Mouse (Mus musculus) liver, embryonic 12.5 days (tissue): ENCODE results near the gene Adcy4. TPM values are rescaled to one million over a fixed set of nuclear protein-coding genes. Genes with fewer than 3 reads are reported as not detected.

Experiments
- ATAC-seq: fragments of 200-750 bp; cut with Nextera tagmentation; 2 replicates; pipeline ENCODE4 v1.8.0; 2017; ENCODE audit warnings: moderate number of reproducible peaks, mild to moderate bottlenecking, moderate library complexity
- H3K27ac ChIP-seq: fragments of 300-500 bp; sonication (generic); 2 replicates; pipeline ENCODE4 v1.5.1; 2016; ENCODE audit warnings: mild to moderate bottlenecking
- H3K27me3 ChIP-seq: fragments of 300-500 bp; sonication (generic); replicated peaks from 2 replicates; pipeline ENCODE4 v1.6.1; 2016; ENCODE audit warnings: mild to moderate bottlenecking, moderate library complexity
- H3K36me3 ChIP-seq: fragments of 300-500 bp; sonication (generic); 2 replicates; pipeline ENCODE4 v1.6.1; 2016; ENCODE audit warnings: mild to moderate bottlenecking, moderate library complexity
- H3K4me1 ChIP-seq: fragments of 300-500 bp; sonication (generic); 2 replicates; pipeline ENCODE4 v1.6.1; 2016
- H3K4me2 ChIP-seq: fragments of 300-500 bp; sonication (generic); 2 replicates; pipeline ENCODE4 v1.6.1; 2016; ENCODE audit warnings: mild to moderate bottlenecking, moderate library complexity
- H3K4me3 ChIP-seq: fragments of 300-500 bp; sonication (generic); 2 replicates; pipeline ENCODE4 v1.5.1; 2016; ENCODE audit warnings: mild to moderate bottlenecking, moderate library complexity
- H3K9ac ChIP-seq: fragments of 300-500 bp; sonication (generic); 2 replicates; pipeline ENCODE4 v1.6.1; 2016; ENCODE audit warnings: mild to moderate bottlenecking, moderate library complexity
- H3K9me3 ChIP-seq: fragments of 300-500 bp; sonication (generic); replicated peaks from 2 replicates; pipeline ENCODE4 v1.6.1; 2016; ENCODE audit warnings: mild to moderate bottlenecking, moderate library complexity
- WGBS: fragments of 180-500 bp; shearing (Covaris S2); methylation state at CpG from one replicate; pipeline ENCODE4 v1.1.7; 2016; ENCODE audit not compliant: insufficient replicate concordance; 5-methylcytosine and 5-hydroxymethylcytosine counted together
- polyA plus RNA-seq: library from polyadenylated mRNA; unstranded; fragments of >200 nt; fragmentation: Nextera tagmentation; extraction: Ambion mirVana; gene quantifications from 2 replicates; pipeline ENCODE4 v1.2.1, GENCODE M21; 2016

Gene Adcy4
- 2.9 and 3.6 TPM in 2 replicates for polyA plus RNA-seq

DNA sequence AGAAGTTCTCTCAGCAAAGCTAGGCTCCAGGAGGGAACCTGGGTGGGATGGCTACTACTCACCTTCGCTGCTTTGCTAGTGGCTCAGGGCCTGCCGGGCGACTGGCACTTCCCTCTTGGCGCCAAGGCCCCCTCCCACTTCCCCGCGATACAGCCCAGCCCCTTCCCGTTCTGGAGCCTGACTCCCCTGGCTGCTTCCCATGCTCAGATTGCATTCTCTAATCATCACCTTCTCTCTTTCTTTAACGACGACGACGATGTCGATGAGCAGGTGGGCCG, at the start of gene Adcy4:
TSS of gene Adcy4 (minus strand) at position 138 of the 278 bp plus-strand sequence.
- H3K4me2 ChIP-seq = peak within 1 kb of the TSS; percentile 44
- H3K9ac ChIP-seq = no peak within 1 kb of the TSS
- no peak within 1 kb of the TSS for H3K27ac ChIP-seq
- peaks cover 43% of the 10 kb centered on the region for H3K4me1 ChIP-seq
- peaks cover 8% of the 10 kb centered on the region; the same call in 1 of the 2 replicates for H3K36me3 ChIP-seq
- peak within 1 kb of the TSS; percentile 31 for H3K4me3 ChIP-seq
- no peak for ATAC-seq
- 9% methylated on average over 13 of the region's 13 CpGs for WGBS
- H3K27me3 ChIP-seq = peaks cover 78% of the 10 kb centered on the region
- no peaks in the 10 kb centered on the region for H3K9me3 ChIP-seq

DNA sequence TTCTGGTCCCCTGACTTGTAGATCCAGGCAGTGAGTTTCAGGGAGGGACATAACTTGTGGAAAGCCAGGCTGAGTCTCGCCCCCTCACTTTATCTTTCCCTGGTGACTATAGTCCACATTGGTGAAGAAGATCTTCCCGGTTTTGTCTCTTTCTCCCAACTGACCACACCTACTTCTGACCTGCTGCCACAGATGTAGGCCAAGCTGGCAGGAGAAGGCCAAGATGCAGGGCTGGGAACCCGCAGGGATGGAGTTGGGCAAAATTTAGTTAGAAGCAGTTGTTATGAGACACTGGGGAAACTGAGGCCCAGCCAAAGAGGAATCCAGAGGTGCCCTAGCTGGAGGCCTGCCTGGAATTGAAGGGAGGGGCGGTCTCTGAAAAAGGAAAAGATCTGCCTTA, 49.2 kb upstream of the Adcy4 start:
- peaks cover 9% of the 10 kb centered on the region for H3K4me1 ChIP-seq
- no peak overlapping the region for H3K4me2 ChIP-seq
- no peaks in the 10 kb centered on the region for H3K36me3 ChIP-seq
- H3K4me3 ChIP-seq = no peak overlapping the region
- no peaks in the 10 kb centered on the region for H3K9me3 ChIP-seq
- no peak overlapping the region for H3K27ac ChIP-seq
- ATAC-seq = no peak
- WGBS = 66% methylated on average over 4 of the region's 4 CpGs
- peaks cover 50% of the 10 kb centered on the region for H3K27me3 ChIP-seq
- H3K9ac ChIP-seq = no peak overlapping the region

GRCm38 (mm10) chr14:55830331-55830730, 46.4 kb upstream of the Adcy4 start:
- no peak for ATAC-seq
- Histone ChIP-seq H3K9me3 (no peaks in the 10 kb centered on the region), H3K4me2 (no peak overlapping the region), H3K4me1 (peaks cover 27% of the 10 kb centered on the region), H3K9ac (no peak overlapping the region), H3K27ac (no peak overlapping the region), H3K36me3 (no peaks in the 10 kb centered on the region), H3K27me3 (peaks cover 78% of the 10 kb centered on the region), H3K4me3 (no peak overlapping the region)
- WGBS = 54% methylated on average over 4 of the region's 4 CpGs

DNA sequence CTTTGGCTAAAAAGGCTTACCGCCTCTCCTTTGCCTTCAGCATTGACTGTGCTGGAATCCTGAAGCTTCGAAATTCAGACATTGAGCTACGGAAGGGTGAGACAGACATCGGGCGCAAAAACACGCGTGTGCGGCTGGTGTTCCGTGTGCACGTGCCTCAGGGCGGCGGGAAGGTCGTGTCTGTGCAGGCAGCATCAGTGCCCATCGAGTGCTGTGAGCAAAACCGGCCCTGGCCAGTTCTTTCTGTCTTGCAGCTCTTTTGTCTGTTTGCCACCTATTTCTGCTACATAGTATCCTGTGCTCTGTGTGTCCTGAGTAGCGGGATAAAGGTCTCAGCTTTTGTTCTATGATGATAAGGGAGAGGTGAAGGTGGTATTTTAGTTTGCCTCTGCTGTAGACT, 46.0 kb upstream of the Adcy4 start:
- peaks cover 32% of the 10 kb centered on the region for H3K4me1 ChIP-seq
- peaks cover 83% of the 10 kb centered on the region for H3K27me3 ChIP-seq
- H3K4me2 ChIP-seq = no peak overlapping the region
- H3K9me3 ChIP-seq = no peaks in the 10 kb centered on the region
- H3K27ac ChIP-seq = no peak overlapping the region
- no peak for ATAC-seq
- no peak overlapping the region for H3K4me3 ChIP-seq
- WGBS = 71% methylated on average over 16 of the region's 16 CpGs
- H3K36me3 ChIP-seq = no peaks in the 10 kb centered on the region
- no peak overlapping the region for H3K9ac ChIP-seq

DNA sequence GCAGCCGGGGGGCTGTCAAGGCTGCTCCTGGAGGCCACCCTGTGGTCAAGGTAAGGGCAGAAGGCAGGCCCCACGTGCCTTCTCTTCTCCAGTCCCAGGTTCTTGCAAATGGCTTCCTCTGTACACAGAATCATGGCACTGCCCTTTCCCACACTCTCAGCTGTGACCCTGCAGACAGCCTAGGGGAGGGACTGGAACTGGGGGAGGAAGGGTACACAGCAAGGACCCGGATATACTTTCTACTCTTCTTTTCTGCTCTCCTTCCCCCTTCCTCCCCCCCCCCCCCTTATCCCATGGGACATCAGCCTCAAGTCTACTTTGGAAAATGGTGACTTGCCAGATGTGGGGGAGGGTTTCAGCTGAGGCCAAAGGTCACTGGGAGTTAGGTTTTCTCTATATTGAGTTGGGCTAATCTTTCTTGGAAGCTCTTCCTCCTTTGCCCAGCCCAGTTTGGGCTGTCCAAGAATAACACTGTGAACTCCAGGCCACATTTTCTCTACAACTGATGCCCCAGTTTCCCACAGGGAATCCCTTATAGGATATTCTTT, 44.9 kb upstream of the Adcy4 start:
- 32% methylated on average over 3 of the region's 3 CpGs for WGBS
- Histone ChIP-seq H3K9ac (no peak overlapping the region), H3K4me2 (no peak overlapping the region), H3K4me3 (no peak overlapping the region), H3K36me3 (no peaks in the 10 kb centered on the region), H3K4me1 (peaks cover 38% of the 10 kb centered on the region), H3K27ac (no peak overlapping the region), H3K9me3 (no peaks in the 10 kb centered on the region), H3K27me3 (peaks cover 86% of the 10 kb centered on the region)
- ATAC-seq = no peak

- Histone ChIP-seq H3K27ac (no peak overlapping the region), H3K4me3 (peak overlapping the region; percentile 37; the same call in 1 of the 2 replicates), H3K36me3 (no peaks in the 10 kb centered on the region), H3K4me1 (peaks cover 54% of the 10 kb centered on the region), H3K4me2 (peak overlapping the region; percentile 82), H3K27me3 (peaks cover 92% of the 10 kb centered on the region), H3K9ac (no peak overlapping the region), H3K9me3 (no peaks in the 10 kb centered on the region)
- 16% methylated on average over 41 of the region's 41 CpGs for WGBS
- no peak for ATAC-seq
Observed at GRCm38 (mm10) chr14:55826551-55827340, 42.9 kb upstream of the Adcy4 start.

- no peaks in the 10 kb centered on the region for H3K36me3 ChIP-seq
- ATAC-seq = no peak
- H3K4me2 ChIP-seq = peak overlapping the region; percentile 82
- no peak overlapping the region for H3K27ac ChIP-seq
- H3K4me3 ChIP-seq = peak overlapping the region; percentile 37
- 9% methylated on average over 15 of the region's 15 CpGs for WGBS
- no peak overlapping the region; the same call in 1 of the 2 replicates for H3K9ac ChIP-seq
- peaks cover 86% of the 10 kb centered on the region for H3K27me3 ChIP-seq
- H3K9me3 ChIP-seq = no peaks in the 10 kb centered on the region
- peaks cover 54% of the 10 kb centered on the region for H3K4me1 ChIP-seq
Observed at GRCm38 (mm10) chr14:55826142-55826541, 42.2 kb upstream of the Adcy4 start.

GRCm38 (mm10) chr14:55825216-55826051, 41.5 kb upstream of the Adcy4 start:
- Histone ChIP-seq H3K36me3 (no peaks in the 10 kb centered on the region), H3K27ac (peak overlapping the region; percentile 36; the same call in 1 of the 2 replicates), H3K27me3 (peaks cover 81% of the 10 kb centered on the region), H3K9ac (peak overlapping the region; percentile 24; the same call in 1 of the 2 replicates), H3K4me3 (peak overlapping the region; percentile 37), H3K4me1 (peaks cover 54% of the 10 kb centered on the region), H3K9me3 (no peaks in the 10 kb centered on the region), H3K4me2 (peak overlapping the region; percentile 82)
- ATAC-seq = no peak
- WGBS = 3% methylated on average over 15 of the region's 37 CpGs

GRCm38 (mm10) chr14:55824481-55825215, 40.8 kb upstream of the Adcy4 start:
- peak overlapping the region; percentile 82 for H3K4me2 ChIP-seq
- ATAC-seq = no peak
- H3K27me3 ChIP-seq = peaks cover 74% of the 10 kb centered on the region
- H3K4me1 ChIP-seq = peaks cover 54% of the 10 kb centered on the region
- H3K36me3 ChIP-seq = no peaks in the 10 kb centered on the region
- no peaks in the 10 kb centered on the region for H3K9me3 ChIP-seq
- peak overlapping the region; percentile 24; the same call in 1 of the 2 replicates for H3K9ac ChIP-seq
- peak overlapping the region; percentile 37 for H3K4me3 ChIP-seq
- H3K27ac ChIP-seq = peak overlapping the region; percentile 36; the same call in 1 of the 2 replicates
- WGBS = 5% methylated on average over 32 of the region's 32 CpGs

DNA sequence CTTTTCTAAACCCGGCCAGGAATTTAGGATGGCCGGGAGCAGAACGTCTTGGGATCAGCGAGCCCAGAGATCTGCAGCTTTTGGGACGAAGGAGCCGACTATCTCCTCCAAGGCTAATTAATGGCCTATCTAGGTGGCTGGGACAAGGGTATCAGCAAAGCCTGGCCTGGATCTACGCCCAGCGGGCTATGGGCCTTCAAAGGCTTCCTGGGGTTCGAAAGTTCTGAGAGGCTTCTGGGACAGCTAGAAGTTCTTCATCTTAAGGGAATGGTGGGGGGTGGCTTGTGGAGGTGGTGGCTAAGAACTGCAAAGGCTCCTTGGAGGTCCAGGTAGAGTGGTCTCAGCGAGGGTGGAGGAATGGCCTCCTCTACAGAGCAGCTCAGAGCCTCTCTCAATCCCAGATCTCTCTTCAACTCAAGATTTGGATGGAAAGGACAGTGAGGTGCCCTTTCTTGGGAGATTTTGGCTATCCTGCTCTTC, 40.1 kb upstream of the Adcy4 start:
- H3K27me3 ChIP-seq = peaks cover 68% of the 10 kb centered on the region
- peaks cover 53% of the 10 kb centered on the region for H3K4me1 ChIP-seq
- H3K27ac ChIP-seq = peak overlapping the region; percentile 26; the same call in 1 of the 2 replicates
- 0 out of 2 replicates have a peak overlapping the region, but pooled peaks have one; percentile 61 for H3K9ac ChIP-seq
- H3K36me3 ChIP-seq = no peaks in the 10 kb centered on the region
- WGBS = 5% methylated on average over 10 of the region's 10 CpGs
- H3K9me3 ChIP-seq = no peaks in the 10 kb centered on the region
- H3K4me3 ChIP-seq = peak overlapping the region; percentile 54
- H3K4me2 ChIP-seq = peak overlapping the region; percentile 82
- ATAC-seq = no peak
